Mouse (Mus musculus) left cerebral cortex, postnatal 36 days (tissue): Measurements from ENCODE around the gene Zdbf2. TPM values are rescaled to one million over a fixed set of nuclear protein-coding genes. Genes with fewer than 3 reads are reported as not detected.
"Not testable (repeated sequence)": the region's sequence is repeated elsewhere in the genome, so short reads cannot be mapped to it uniquely, and the experiment has no call there.

ENCODE experiments used
- DNase-seq, 2 experiments: peaks; one replicate each; pipeline ENCODE4 v3.0.0; 2021 to 2022; ENCODE audit warnings: low spot score in 2 of 2, mixed read lengths in 1 of 2
- intact Hi-C: fragments of 180-260 bp; cut with DNase I; formaldehyde crosslinking; loops from one replicate; pipeline ENCODE4 v1.15.1; 2025
- microRNA-seq: library from miRNA; unstranded; fragments of <30 nt; microRNA quantifications from one replicate; pipeline ENCODE4 v1.2.0, GENCODE M21; 2022
- total RNA-seq, 2 experiments: library from RNA; stranded (reverse); gene quantifications; 2 replicates each; pipeline ENCODE4 v1.2.3; 2021

Gene Zdbf2
- total RNA-seq, 2 experiments from 2014 or later = 16.1 to 20.9 TPM

GRCm38 (mm10) chr1:63260742-63261033 is 12.4 kb upstream of the Zdbf2 start:
- intact Hi-C loops = no loop called here
- DNase-seq = no peak

- intact Hi-C loops = no loop called here
- DNase-seq = no peak
These were observed 11.9 kb upstream of the Zdbf2 start for GRCm38 (mm10) chr1:63261041-63261590.

- intact Hi-C loops = no loop called here
- no peak for DNase-seq
These were observed 9.4 kb upstream of the Zdbf2 start for GRCm38 (mm10) chr1:63263671-63264070.

DNA sequence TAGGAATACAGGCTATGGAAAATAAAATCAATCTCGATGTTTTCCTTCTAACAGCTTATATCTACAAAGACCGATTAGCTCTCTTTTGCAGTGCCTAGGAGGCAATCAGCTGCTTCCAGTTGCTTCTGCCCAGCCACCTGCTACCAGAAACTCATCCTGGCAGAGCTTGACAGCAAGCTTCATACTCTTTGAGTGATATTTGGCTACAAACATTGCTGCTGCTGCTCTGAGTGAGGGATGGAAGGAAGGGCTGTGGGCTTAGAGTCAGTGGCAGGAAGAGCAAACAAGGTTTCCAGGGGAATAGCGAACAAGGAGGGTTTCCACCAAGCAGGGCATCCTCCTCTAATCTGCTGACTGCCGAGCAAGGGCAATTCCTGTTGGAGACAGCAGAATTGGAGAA is 7.6 kb upstream of the Zdbf2 start:
- DNase-seq = no peak
- intact Hi-C loops = no loop called here

DNA sequence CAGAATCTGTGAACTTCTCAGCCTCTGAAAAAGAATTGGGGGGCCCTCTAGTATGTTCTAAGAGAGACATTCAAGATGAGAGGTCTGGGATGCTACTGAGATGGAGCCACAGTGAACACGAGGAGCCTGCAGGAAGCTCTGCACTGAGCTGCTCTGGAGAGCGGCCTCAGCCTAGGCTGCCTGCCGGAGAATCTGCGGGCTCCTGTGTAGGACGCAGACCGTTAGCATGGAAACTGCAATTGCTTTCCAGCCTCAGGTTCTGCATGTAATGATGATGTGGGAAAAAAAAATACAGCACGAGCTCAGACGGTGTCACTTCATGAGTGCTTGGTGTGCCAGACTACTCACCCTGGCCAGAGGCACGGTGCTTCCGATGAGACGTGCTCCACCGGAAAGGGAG is 6.9 kb upstream of the Zdbf2 start:
- intact Hi-C loops = no loop called here
- no peak for DNase-seq

DNA sequence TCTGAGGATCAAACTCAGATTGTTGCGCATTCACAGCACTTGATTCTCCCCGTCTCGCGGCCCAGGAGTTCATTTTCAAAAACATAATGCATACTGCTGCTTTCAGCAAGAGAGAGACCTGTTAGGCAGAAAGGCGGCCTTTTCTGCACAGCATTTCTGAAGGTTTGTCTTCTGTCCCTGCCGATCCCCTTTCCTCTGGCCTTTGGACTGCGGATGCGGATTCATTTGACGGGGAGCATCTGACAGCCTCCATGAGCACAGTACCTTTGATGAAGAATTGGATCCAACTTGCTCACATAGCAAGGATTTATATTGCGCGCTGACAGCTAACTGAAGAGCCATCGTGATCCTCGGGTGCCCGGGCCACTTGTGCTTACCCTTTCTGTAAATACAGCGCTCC is 6.3 kb upstream of the Zdbf2 start:
- DNase-seq = no peak

GRCm38 (mm10) chr1:63272125-63272675 is 865 bp upstream of the Zdbf2 start:
- DNase-seq = no peak
- intact Hi-C loops = loop anchor here (5.0 to 10.0 kb wide), 2 partner anchors 90 to 173 kb away; partner anchors contain the start of gene Adam23

More for the DNA sequence above, 6.3 kb upstream of the Zdbf2 start:
- intact Hi-C loops = no loop called here

- no peak for DNase-seq
- intact Hi-C loops = loop anchor here (5.0 to 10.0 kb wide), 2 partner anchors 91 to 171 kb away; partner anchors contain the start of gene Adam23
These were observed 380 bp downstream of the Zdbf2 start for GRCm38 (mm10) chr1:63273339-63273951.

GRCm38 (mm10) chr1:63274046-63274730 is 1.1 kb downstream of the Zdbf2 start:
- no peak for DNase-seq
- intact Hi-C loops = loop anchor here (5.0 to 10.0 kb wide), 2 partner anchors 92 to 171 kb away; partner anchors contain the start of gene Adam23

GRCm38 (mm10) chr1:63278106-63278505 is 5.0 kb downstream of the Zdbf2 start:
- no peak for DNase-seq
- intact Hi-C loops = loop anchor here (5.0 to 10.0 kb wide), 2 partner anchors 34 to 167 kb away; partner anchors contain the start of gene Adam23

DNA sequence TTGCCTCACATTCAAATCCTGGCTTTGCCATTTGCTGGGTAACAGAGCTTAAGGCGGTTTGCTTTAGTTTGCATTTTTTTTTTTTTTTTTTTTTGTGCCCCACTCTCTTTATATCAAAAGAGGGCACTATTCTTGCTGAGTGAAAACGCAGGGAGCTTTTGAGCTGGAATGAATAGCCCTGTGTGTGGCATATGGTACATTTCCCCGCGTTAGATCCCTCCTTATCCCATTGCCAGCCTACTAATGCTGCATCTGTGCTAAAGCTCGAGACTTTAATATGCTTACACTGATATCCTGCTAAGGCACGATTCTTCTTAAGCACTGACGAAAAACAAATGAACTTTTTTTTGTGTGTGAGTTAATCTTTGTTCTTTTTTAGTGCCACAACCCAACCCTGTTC is 20.9 kb downstream of the Zdbf2 start:
- DNase-seq = no peak
- intact Hi-C loops = no loop called here

GRCm38 (mm10) chr1:63309661-63310060 is 36.6 kb downstream of the Zdbf2 start:
- intact Hi-C loops = loop anchor here (5.0 kb wide), 1 partner anchor 32 kb away; no protein-coding TSS in a partner anchor
- DNase-seq = no peak

DNA sequence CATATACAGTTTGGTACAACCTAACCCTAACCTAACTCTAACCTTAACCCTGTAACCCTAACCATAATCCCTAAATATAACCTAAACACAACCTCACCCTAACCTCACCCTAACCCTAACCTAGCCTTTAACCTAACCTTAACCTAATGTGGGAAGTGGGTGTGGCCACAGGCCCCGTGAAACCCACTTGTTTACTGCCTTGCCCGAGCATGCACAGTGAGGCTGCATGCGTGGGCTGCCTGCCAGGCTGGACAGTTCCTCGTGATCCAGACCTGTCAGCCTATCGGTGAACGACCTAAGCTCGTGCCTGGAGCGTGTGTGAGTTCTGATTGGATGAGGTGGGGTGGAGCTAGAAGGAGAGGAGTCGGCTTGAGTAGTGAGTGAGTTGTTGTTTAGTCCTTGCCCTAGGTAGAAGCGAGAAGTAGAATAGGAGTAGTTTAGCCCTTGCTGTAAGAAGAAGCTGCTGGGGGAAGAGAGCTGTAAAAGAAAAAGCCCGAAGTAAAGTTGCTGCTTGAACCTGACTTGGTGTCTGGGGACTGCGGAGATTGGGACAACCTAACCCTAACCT is 50.6 kb downstream of the Zdbf2 start:
- intact Hi-C loops, DNase-seq: not testable (repeated sequence)

Small RNA genes lying within 50 kb of the gene (microRNA-seq; reads per million reads assigned to microRNA genes)
- not detected for gene Gm24513

Other genes starting within 250 kb of the Zdbf2 start
- 10 to 100 TPM; 27.4 to 35.7 TPM for gene Ino80d, start 158.6 kb upstream of the Zdbf2 start, total RNA-seq
- gene Eef1b2, start 96.4 kb upstream of the Zdbf2 start, total RNA-seq = 100 to 1,000 TPM; 304 to 327 TPM
- 100 to 1,000 TPM; 152 TPM for gene Ndufs1, start 96.4 kb upstream of the Zdbf2 start, total RNA-seq
- under 1 TPM; 0.37 to 0.86 TPM for gene Gpr1, start 58.7 kb upstream of the Zdbf2 start, total RNA-seq
- 100 to 1,000 TPM; 151 to 154 TPM for gene Adam23, start 172.6 kb downstream of the Zdbf2 start, total RNA-seq